Mouse (Mus musculus): Measurements from ENCODE around the gene Shroom3. TPM values are rescaled to one million over a fixed set of nuclear protein-coding genes. Genes with fewer than 3 reads are reported as not detected.

Gene Shroom3
- polyA plus RNA-seq, 1 experiment from 2014 or later, result 6.6 TPM

DNA sequence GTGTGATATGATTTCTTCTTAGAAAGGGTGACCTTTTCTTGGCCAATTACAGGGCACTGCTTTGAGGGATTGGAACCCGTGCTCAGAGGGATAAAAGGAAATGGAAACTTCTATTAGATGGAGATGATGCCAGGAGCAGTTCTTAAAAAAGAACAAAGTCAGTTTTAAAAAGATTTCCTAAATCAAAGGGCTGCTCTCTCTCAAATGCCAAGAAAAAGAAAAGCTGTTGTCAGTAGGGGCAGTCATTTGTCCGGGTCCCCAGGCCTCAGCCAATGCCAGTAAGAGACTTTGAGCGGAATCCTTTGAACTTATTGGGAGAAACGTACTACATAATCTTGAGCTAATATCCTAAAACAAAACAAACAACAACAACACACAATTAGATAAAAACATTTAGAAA is 181.9 kb downstream of the Shroom3 start:
- no peak overlapping the region for H3K27ac ChIP-seq
- ATAC-seq (ENCODE audit: insufficient number of reproducible peaks, insufficient read depth, low FRiP score, low TSS enrichment), result no peak
- no peaks in the 10 kb centered on the region for H3K9me3 ChIP-seq
- 67% methylated on average over 4 of the region's 4 CpGs for WGBS
- peaks cover 6% of the 10 kb centered on the region; the same call in 1 of the 2 replicates for H3K4me1 ChIP-seq
- H3K27me3 ChIP-seq, result no peaks in the 10 kb centered on the region
- no peaks in the 10 kb centered on the region for H3K36me3 ChIP-seq
- no peak overlapping the region for H3K4me2 ChIP-seq (replicated peaks)
- no peak overlapping the region for H3K9ac ChIP-seq
- H3K4me3 ChIP-seq, result no peak overlapping the region

DNA sequence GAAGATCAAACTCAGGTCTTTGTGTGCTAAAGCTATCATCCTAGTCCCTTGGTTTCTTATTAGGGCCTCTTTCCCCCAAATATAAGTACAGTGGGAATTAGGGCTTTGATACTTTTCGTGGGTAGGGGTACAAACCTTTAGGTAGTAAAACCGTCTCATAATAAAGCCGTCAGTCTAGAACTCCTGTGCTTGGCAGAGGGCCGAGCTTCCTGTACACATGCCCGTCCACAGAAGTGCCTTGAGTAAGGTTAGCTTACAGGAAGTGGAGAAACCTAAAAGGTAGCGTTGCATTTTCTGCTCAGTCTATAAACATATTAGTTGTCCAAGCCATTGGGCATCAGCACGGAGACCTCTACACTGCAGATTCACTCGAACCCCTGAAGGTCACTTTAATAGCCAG is 183.3 kb downstream of the Shroom3 start:
- ATAC-seq (ENCODE audit: insufficient number of reproducible peaks, insufficient read depth, low FRiP score, low TSS enrichment), result no peak
- H3K4me1 ChIP-seq, result peaks cover 3% of the 10 kb centered on the region; the same call in 1 of the 2 replicates
- H3K4me2 ChIP-seq (replicated peaks), result no peak overlapping the region
- H3K4me3 ChIP-seq, result no peak overlapping the region
- H3K9me3 ChIP-seq, result no peaks in the 10 kb centered on the region
- H3K27ac ChIP-seq, result no peak overlapping the region
- H3K36me3 ChIP-seq, result no peaks in the 10 kb centered on the region
- no peak overlapping the region for H3K9ac ChIP-seq
- WGBS, result 83% methylated on average over 8 of the region's 8 CpGs
- no peaks in the 10 kb centered on the region for H3K27me3 ChIP-seq

DNA sequence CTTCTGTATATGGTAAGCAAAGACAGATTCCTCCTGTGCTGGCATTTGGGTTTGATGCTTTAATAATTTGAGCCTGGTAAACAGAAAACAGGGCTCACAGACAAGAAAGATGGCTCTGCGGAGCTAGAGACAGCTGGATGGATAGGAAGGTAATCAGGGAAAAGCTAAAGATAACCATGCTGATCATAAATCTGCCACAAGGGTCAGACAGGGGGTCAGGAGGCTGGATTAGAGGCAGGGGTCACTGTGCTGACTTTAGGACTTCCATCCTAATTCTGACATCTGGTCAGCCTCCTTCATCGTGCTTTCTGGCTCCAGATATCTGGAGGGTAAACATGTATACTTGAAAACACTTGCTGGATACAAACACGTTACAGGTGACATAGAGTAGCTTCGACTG is 184.0 kb downstream of the Shroom3 start:
- Histone ChIP-seq H3K4me2 (replicated peaks) (no peak overlapping the region), H3K4me3 (no peak overlapping the region)
- 65% methylated on average over 4 of the region's 4 CpGs for WGBS

DNA sequence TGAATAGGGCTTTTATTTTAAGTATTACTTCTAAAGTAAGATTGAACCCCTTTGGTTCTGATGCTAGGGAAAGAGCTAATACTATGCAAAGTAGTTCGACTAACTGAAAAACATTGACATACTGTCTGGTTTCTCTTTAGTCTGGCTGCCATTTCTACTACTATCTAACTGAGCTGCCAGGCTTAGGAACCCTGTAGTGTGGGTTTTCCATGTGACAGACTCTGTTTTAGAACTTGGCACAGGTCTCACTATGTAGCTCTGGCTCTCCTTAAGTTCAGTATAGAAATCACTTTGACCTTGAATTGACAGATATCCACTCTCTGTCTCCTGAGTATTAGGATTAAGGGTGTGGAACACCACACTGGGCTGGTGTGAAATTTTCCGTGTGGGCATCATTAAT is 185.0 kb downstream of the Shroom3 start:
- Histone ChIP-seq H3K36me3 (no peaks in the 10 kb centered on the region), H3K4me3 (no peak overlapping the region), H3K27ac (no peak overlapping the region), H3K9ac (no peak overlapping the region), H3K9me3 (no peaks in the 10 kb centered on the region), H3K4me2 (replicated peaks) (no peak overlapping the region), H3K27me3 (no peaks in the 10 kb centered on the region), H3K4me1 (no peaks in the 10 kb centered on the region)
- ATAC-seq (ENCODE audit: insufficient number of reproducible peaks, insufficient read depth, low FRiP score, low TSS enrichment), result no peak
- WGBS, result 68% methylated on average over 2 of the region's 2 CpGs

More for the DNA sequence above, 184.0 kb downstream of the Shroom3 start:
- H3K27ac ChIP-seq, result no peak overlapping the region
- H3K9me3 ChIP-seq, result no peaks in the 10 kb centered on the region
- H3K4me1 ChIP-seq, result no peaks in the 10 kb centered on the region
- no peak for ATAC-seq (ENCODE audit: insufficient number of reproducible peaks, insufficient read depth, low FRiP score, low TSS enrichment)
- no peaks in the 10 kb centered on the region for H3K36me3 ChIP-seq
- no peak overlapping the region for H3K9ac ChIP-seq
- H3K27me3 ChIP-seq, result no peaks in the 10 kb centered on the region

DNA sequence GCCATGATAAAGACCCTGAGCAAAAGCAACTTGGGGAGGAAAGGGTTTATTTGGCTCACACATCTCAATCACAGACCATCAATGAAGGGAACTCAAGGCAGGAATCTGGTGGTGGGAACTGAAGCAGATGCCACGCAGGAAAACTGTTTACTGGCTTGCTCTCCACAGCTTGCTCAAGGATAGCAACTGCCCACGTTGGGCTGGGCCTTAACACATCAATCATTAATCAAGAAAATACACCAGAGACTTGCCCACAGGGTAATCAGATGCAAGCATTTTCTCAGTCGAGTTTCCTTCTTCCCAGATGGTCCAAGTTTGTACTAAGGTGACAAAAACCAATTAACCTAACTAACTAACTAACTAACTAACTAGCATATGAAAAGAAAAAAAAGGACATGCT is 187.8 kb downstream of the Shroom3 start:
- Histone ChIP-seq H3K27me3 (no peaks in the 10 kb centered on the region), H3K4me1 (no peaks in the 10 kb centered on the region), H3K4me3 (no peak overlapping the region), H3K4me2 (replicated peaks) (no peak overlapping the region), H3K27ac (no peak overlapping the region), H3K9me3 (no peaks in the 10 kb centered on the region), H3K36me3 (no peaks in the 10 kb centered on the region), H3K9ac (no peak overlapping the region)
- ATAC-seq (ENCODE audit: insufficient number of reproducible peaks, insufficient read depth, low FRiP score, low TSS enrichment), result no peak
- 35% methylated on average over 3 of the region's 3 CpGs for WGBS

DNA sequence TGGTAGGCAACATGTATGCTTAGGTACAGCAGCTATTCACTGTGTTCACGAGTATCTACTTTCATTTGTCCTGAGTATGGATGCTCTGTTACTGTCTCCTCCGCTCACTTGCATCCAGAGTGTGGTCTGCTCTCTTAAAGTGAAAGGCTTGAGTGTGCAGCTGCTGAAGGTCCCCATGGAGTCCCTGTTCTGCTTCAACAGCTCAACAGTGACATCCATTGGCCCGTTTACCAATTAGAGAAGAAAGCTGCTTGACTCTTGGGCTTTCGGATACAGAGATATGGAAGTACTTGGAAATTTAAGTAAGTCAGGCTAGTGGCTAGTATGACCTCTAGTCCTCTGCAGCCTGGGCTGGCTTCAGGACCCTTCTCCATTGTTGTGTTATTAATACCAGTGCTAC is 188.9 kb downstream of the Shroom3 start:
- Histone ChIP-seq H3K9ac (no peak overlapping the region), H3K27ac (no peak overlapping the region), H3K36me3 (no peaks in the 10 kb centered on the region), H3K9me3 (no peaks in the 10 kb centered on the region), H3K27me3 (no peaks in the 10 kb centered on the region), H3K4me3 (no peak overlapping the region), H3K4me2 (replicated peaks) (no peak overlapping the region), H3K4me1 (no peaks in the 10 kb centered on the region)
- 74% methylated on average over 4 of the region's 4 CpGs for WGBS
- no peak; the same call in 1 of the 2 replicates for ATAC-seq (ENCODE audit: insufficient number of reproducible peaks, insufficient read depth, low FRiP score, low TSS enrichment)

DNA sequence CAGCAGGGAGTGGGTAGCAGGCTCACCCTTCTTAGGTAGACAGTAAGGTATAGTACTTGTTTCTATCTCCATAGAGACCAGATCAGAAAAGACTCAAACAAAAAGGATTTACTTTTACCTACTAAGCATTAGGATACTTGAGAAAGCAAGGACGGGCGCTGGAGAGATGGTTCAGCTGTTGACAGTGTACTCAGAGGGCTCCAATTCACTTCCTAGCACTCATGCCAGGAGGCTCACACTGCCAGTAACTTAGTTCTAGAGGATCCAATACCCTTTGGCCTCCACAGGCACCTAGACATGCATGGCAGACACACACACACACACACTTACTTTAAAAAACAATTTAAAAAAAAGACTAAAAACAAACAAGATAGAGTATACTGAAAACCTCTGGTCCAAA is 189.8 kb downstream of the Shroom3 start:
- no peaks in the 10 kb centered on the region for H3K4me1 ChIP-seq
- H3K27ac ChIP-seq, result no peak overlapping the region
- H3K9ac ChIP-seq, result no peak overlapping the region
- no peak overlapping the region for H3K4me2 ChIP-seq (replicated peaks)
- no peaks in the 10 kb centered on the region for H3K36me3 ChIP-seq
- H3K9me3 ChIP-seq, result no peaks in the 10 kb centered on the region
- H3K27me3 ChIP-seq, result no peaks in the 10 kb centered on the region
- H3K4me3 ChIP-seq, result no peak overlapping the region
- ATAC-seq (ENCODE audit: insufficient number of reproducible peaks, insufficient read depth, low FRiP score, low TSS enrichment), result no peak
- WGBS, result 73% methylated on average over 2 of the region's 2 CpGs

DNA sequence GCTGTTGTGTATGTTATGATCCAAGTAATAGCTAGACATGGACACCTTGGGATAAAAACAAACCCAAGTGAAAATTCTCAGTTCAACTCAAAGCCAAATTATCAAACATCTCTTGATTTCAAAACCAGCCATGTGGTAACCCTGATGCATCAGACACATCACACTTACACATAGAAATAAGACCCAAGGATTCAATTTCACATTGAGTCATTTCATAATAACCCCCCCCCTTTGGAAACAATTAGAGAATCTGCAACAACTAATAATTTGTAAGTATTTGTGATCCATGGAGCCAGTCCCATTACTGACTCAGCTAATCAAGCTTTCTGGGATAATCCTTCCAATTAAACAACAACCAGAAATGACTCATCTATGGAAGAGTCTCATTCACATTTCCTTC is 190.3 kb downstream of the Shroom3 start:
- no peak overlapping the region for H3K4me2 ChIP-seq (replicated peaks)
- H3K9me3 ChIP-seq, result no peaks in the 10 kb centered on the region
- no peaks in the 10 kb centered on the region for H3K4me1 ChIP-seq
- no peaks in the 10 kb centered on the region for H3K27me3 ChIP-seq
- H3K27ac ChIP-seq, result no peak overlapping the region
- H3K9ac ChIP-seq, result no peak overlapping the region
- no peak for ATAC-seq (ENCODE audit: insufficient number of reproducible peaks, insufficient read depth, low FRiP score, low TSS enrichment)
- no peak overlapping the region for H3K4me3 ChIP-seq
- no peaks in the 10 kb centered on the region for H3K36me3 ChIP-seq

DNA sequence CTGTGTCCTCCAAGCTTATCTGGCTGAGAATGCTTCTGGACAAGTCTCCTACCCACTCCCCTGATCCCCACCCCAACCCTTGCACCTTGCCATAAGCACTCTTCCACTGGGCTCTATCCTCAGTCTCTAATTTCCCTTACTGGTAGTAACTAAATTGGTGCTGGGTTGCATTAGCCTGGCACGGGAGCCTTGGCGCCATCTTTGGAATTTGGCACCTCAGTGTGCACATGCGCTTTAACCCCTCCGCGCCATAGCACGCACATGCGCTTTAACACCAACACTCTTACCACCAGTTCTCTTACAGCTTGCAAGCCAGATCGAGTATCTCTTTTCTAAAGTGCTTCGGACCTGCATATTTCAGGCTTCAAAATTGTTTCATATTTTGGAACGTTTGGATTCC is 192.6 kb downstream of the Shroom3 start:
- no peaks in the 10 kb centered on the region for H3K9me3 ChIP-seq
- no peaks in the 10 kb centered on the region for H3K4me1 ChIP-seq
- H3K36me3 ChIP-seq, result no peaks in the 10 kb centered on the region
- no peak overlapping the region for H3K4me2 ChIP-seq (replicated peaks)
- 95% methylated on average over 10 of the region's 10 CpGs for WGBS
- no peak overlapping the region for H3K9ac ChIP-seq
- H3K4me3 ChIP-seq, result no peak overlapping the region
- no peaks in the 10 kb centered on the region for H3K27me3 ChIP-seq
- ATAC-seq (ENCODE audit: insufficient number of reproducible peaks, insufficient read depth, low FRiP score, low TSS enrichment), result no peak
- H3K27ac ChIP-seq, result no peak overlapping the region

DNA sequence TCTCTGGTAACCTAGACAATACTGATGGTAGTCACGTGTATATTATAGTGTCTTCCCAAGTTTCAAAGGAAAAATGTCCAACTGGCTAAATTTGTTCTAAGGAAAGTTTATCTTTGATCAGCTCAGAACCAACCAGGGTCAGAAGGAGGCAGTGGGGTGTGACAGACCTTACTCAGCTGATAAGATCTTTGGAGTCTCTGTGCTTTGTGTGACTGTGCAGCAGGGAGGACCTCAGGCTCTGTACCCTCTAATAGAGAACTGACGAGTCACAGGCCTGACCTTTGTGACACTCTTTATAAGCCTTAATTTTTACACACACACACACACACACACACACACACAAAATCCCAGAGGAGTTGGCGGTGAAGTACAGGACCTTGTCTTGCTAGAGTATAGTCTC is 193.9 kb downstream of the Shroom3 start:
- Histone ChIP-seq H3K9me3 (no peaks in the 10 kb centered on the region), H3K27ac (no peak overlapping the region), H3K4me3 (no peak overlapping the region), H3K4me1 (no peaks in the 10 kb centered on the region), H3K9ac (no peak overlapping the region), H3K27me3 (no peaks in the 10 kb centered on the region), H3K4me2 (replicated peaks) (no peak overlapping the region), H3K36me3 (no peaks in the 10 kb centered on the region)
- 48% methylated on average over 3 of the region's 3 CpGs for WGBS
- ATAC-seq (ENCODE audit: insufficient number of reproducible peaks, insufficient read depth, low FRiP score, low TSS enrichment), result no peak

DNA sequence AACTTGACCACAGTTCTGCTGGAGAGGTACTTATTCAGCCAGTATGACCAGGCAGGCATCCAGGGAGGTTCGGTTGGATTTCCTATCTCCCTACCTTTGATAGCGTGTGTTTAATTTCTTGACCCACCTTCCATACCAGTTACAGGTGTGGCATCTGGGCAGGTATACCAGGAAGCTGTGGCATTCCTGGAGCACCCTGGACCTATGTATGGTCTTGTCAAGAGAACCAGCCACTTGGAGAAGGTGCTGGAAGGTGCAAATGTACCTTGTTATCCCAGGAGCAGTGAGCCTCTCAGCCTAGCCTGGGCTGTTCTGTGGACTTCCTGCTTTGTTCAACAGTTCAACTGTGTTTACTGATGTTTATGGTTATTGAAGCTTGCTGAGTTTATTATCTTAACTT is 197.2 kb downstream of the Shroom3 start:
- 96% methylated on average over 2 of the region's 2 CpGs for WGBS
- Histone ChIP-seq H3K27me3 (no peaks in the 10 kb centered on the region), H3K4me2 (replicated peaks) (no peak overlapping the region), H3K36me3 (no peaks in the 10 kb centered on the region), H3K4me3 (no peak overlapping the region), H3K4me1 (no peaks in the 10 kb centered on the region), H3K9ac (no peak overlapping the region), H3K9me3 (no peaks in the 10 kb centered on the region), H3K27ac (no peak overlapping the region)
- no peak for ATAC-seq (ENCODE audit: insufficient number of reproducible peaks, insufficient read depth, low FRiP score, low TSS enrichment)

DNA sequence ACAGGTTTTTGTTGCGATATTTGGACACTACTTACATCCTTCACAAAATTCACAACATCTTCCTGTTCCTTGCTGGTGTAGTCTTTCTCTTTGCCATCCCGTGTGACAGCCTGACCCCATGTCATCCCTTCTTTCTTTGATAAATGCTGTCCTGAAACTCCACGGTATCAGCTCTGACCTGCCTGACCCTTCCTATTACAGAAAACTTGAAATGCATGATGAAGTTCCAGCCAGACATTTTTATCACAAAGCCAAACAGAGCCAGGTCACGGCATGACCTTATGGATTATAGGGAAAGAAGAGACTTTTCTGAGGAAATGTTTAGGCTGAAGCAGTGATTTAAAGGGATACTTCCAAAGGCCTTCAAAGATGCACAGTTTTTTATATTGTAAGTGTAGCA is 197.7 kb downstream of the Shroom3 start:
- Histone ChIP-seq H3K4me3 (no peak overlapping the region), H3K9ac (no peak overlapping the region), H3K9me3 (no peaks in the 10 kb centered on the region), H3K4me1 (no peaks in the 10 kb centered on the region), H3K27me3 (no peaks in the 10 kb centered on the region), H3K27ac (no peak overlapping the region), H3K36me3 (no peaks in the 10 kb centered on the region), H3K4me2 (replicated peaks) (no peak overlapping the region)
- WGBS, result 43% methylated on average over 4 of the region's 4 CpGs
- ATAC-seq (ENCODE audit: insufficient number of reproducible peaks, insufficient read depth, low FRiP score, low TSS enrichment), result no peak

DNA sequence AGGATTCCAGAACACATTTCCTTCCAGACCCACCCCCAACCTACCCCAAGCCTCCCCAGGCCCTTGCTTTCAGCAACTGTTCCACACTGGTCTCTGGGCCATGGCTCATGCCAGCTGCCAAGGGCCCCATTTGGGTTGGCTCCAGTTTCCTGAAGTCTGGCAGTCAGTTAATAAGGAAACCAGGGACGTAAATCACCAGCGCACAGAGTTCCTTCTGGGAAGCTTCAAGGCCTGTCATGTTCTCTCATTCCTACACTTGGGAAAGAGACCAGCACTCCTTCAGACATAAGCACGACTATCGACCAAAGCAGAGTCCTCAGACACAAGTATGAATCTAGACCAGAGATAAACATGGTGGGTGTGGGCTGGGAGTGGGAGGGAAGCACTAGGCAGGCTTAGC is 202.9 kb downstream of the Shroom3 start:
- H3K9me3 ChIP-seq, result no peaks in the 10 kb centered on the region
- no peak overlapping the region for H3K27ac ChIP-seq
- H3K27me3 ChIP-seq, result no peaks in the 10 kb centered on the region
- peaks cover 2% of the 10 kb centered on the region; the same call in 1 of the 2 replicates for H3K4me1 ChIP-seq
- H3K36me3 ChIP-seq, result no peaks in the 10 kb centered on the region
- no peak overlapping the region for H3K4me3 ChIP-seq
- no peak overlapping the region for H3K4me2 ChIP-seq (replicated peaks)
- 79% methylated on average over 4 of the region's 4 CpGs for WGBS
- ATAC-seq (ENCODE audit: insufficient number of reproducible peaks, insufficient read depth, low FRiP score, low TSS enrichment), result no peak
- no peak overlapping the region for H3K9ac ChIP-seq

Measured in embryonic facial prominence, embryonic 12.5 days (tissue).